Mouse (Mus musculus): ENCODE results near the gene Tbxas1.

DNA sequence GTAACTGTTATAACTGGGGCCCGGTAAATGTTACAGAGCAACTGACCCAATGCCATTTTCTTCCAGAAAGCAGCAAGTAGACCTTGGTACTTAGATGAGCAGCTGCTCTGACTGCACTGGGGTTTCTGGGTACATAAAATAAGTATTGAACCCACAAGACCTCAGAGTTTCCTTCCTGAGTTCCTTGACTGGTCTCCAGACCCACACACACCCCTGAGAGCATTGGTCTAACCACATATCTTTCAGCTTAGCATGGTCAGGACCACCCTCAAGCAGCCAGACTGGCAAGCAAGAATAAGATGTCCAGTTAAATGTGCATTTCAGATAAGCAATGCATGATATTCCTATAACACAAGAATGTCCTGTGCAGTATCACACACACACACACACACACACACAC is 182.0 kb downstream of the Tbxas1 start:
- TF ChIP-seq CTCF (IDR thresholded peaks at IDR 0.05; ENCODE audit: low read depth) = no peak
- TF ChIP-seq EP300 (optimal IDR thresholded peaks at IDR 0.05) = no peak
